Mouse (Mus musculus): ENCODE data around the gene Rexo5.

DNA sequence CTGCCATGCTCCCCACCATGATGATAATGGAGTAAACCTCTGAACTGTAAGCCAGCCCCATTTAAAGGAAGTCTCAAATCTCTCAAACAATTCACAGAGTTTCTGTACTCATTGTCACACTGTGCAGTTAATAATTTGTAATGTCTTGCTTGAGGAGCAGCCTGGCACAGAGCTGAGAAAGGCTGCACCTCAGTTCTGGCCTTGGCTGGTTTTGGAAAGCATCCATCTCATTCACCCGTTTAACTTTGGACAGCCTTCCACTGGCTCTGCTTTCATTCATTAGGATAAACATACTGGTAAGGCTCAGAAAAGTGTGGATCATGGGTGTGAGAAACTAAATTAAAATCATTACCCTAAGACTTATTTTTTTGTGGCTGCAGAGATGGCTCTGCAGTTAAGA is 47.9 kb upstream of the Rexo5 start:
- TF ChIP-seq POLR2A (IDR thresholded peaks at IDR 0.05; ENCODE audit: borderline replicate concordance, control insufficient read depth, low read depth, low read length) = no peak
- no peak for TF ChIP-seq CTCF (IDR thresholded peaks at IDR 0.05; ENCODE audit: control insufficient read depth, insufficient read depth, low read length)
